Mouse (Mus musculus) forebrain, postnatal 0 days (tissue): ENCODE measurements around the gene Reep3. TPM values are rescaled to one million over a fixed set of nuclear protein-coding genes. Genes with fewer than 3 reads are reported as not detected.

Source experiments
- ATAC-seq: fragments of 200-750 bp; cut with Nextera tagmentation; 2 replicates; pipeline ENCODE4 v1.8.0; 2017; ENCODE audit warnings: mild to moderate bottlenecking, moderate library complexity
- DNase-seq: peaks from one replicate; pipeline ENCODE4 v3.0.0-alpha.2; 2015
- H3K27ac ChIP-seq: fragments of 300-500 bp; sonication (generic); 2 replicates; pipeline ENCODE4 v1.5.1; 2014; ENCODE audit warnings: low read depth, mild to moderate bottlenecking, antibody characterized with exemption, low read length, moderate library complexity, mixed read lengths
- H3K27me3 ChIP-seq: fragments of 300-500 bp; sonication (generic); 2 replicates; pipeline ENCODE4 v1.6.1; 2014; ENCODE audit warnings: mild to moderate bottlenecking, low read length, mixed read lengths; ENCODE audit not compliant: insufficient read depth
- H3K36me3 ChIP-seq: fragments of 300-500 bp; sonication (generic); 2 replicates; pipeline ENCODE4 v1.6.1; 2014; ENCODE audit warnings: mild to moderate bottlenecking, moderate library complexity; ENCODE audit not compliant: insufficient read depth
- H3K4me1 ChIP-seq: fragments of 300-500 bp; sonication (generic); 2 replicates; pipeline ENCODE4 v1.6.1; 2014; ENCODE audit warnings: antibody characterized with exemption; ENCODE audit not compliant: insufficient read depth
- H3K4me2 ChIP-seq: fragments of 300-500 bp; sonication (generic); 2 replicates; pipeline ENCODE4 v1.6.1; 2014; ENCODE audit warnings: low read depth, mild to moderate bottlenecking, moderate library complexity
- H3K4me3 ChIP-seq: fragments of 300-500 bp; sonication (generic); 2 replicates; pipeline ENCODE4 v1.5.1; 2014; ENCODE audit warnings: low read depth, low read length, mixed read lengths
- H3K9ac ChIP-seq: fragments of 300-500 bp; sonication (generic); 2 replicates; pipeline ENCODE4 v1.6.1; 2014; ENCODE audit warnings: mild to moderate bottlenecking
- H3K9me3 ChIP-seq: fragments of 300-500 bp; sonication (generic); 2 replicates; pipeline ENCODE4 v1.6.1; 2016; ENCODE audit warnings: low read length
- CTCF ChIP-seq: sonication (generic); IDR thresholded peaks from 2 replicates; pipeline ENCODE4 v1.5.1; 2016; ENCODE audit warnings: antibody characterized with exemption, control low read depth, low read depth
- WGBS: fragments of 180-500 bp; shearing (Covaris S2); extraction: QIAGEN DNeasy Blood & Tissue Kit; methylation state at CpG from one replicate; pipeline ENCODE4 v1.1.7; 2014; 5-methylcytosine and 5-hydroxymethylcytosine counted together
- polyA plus RNA-seq: library from polyadenylated mRNA; unstranded; fragments of >200 nt; fragmentation: Nextera tagmentation; extraction: Ambion mirVana; gene quantifications from 2 replicates; pipeline ENCODE4 v1.2.1, GENCODE M21; 2015
- total RNA-seq: library from RNA; depleted of rRNA; stranded (reverse); fragments of >200 nt; gene quantifications from 2 replicates; pipeline ENCODE4 v1.2.3, GENCODE M21; 2014

Gene Reep3
- total and polyA plus RNA-seq, 2 experiments from 2014 or later: 23.7 to 30.8 TPM

DNA sequence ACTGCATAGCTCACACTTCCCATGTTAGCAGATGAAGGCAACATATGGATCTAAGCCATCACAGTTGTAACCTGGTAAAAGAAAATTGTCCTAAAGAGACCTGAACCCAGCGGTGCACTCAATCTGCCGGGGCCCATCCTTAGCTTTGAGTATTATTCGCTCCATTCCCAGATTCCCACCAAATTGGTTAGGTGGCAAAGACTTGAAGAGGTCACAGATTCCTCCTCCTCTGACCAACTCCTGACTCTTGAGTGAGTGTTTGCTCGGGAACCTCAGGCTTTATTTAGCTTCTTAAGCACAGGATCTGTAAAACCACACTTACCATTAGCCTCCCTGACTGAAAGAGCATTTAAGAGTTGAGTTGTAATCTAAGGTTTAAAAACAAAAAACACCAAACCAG lies 24.1 kb downstream of the Reep3 start:
- no peak overlapping the region for H3K4me3 ChIP-seq
- no peaks in the 10 kb centered on the region for H3K9me3 ChIP-seq
- ATAC-seq (no peak), DNase-seq (no peak)
- 93% methylated on average over 4 of the region's 4 CpGs for WGBS
- no peaks in the 10 kb centered on the region for H3K36me3 ChIP-seq
- H3K27me3 ChIP-seq: no peaks in the 10 kb centered on the region
- no peak for TF ChIP-seq CTCF
- no peak overlapping the region for H3K27ac ChIP-seq
- H3K9ac ChIP-seq: no peak overlapping the region
- H3K4me1 ChIP-seq: peaks cover 3% of the 10 kb centered on the region; the same call in 1 of the 2 replicates
- no peak overlapping the region for H3K4me2 ChIP-seq

- ATAC-seq (no peak), DNase-seq (no peak)
- Histone ChIP-seq H3K4me1 (peaks cover 3% of the 10 kb centered on the region; the same call in 1 of the 2 replicates), H3K27ac (no peak overlapping the region), H3K4me3 (no peak overlapping the region), H3K9ac (no peak overlapping the region), H3K4me2 (no peak overlapping the region), H3K9me3 (no peaks in the 10 kb centered on the region), H3K27me3 (no peaks in the 10 kb centered on the region), H3K36me3 (no peaks in the 10 kb centered on the region)
- WGBS: 87% methylated on average over 5 of the region's 5 CpGs
- no peak for TF ChIP-seq CTCF
Observed at GRCm38 (mm10) chr10:67071884-67072283, 24.9 kb downstream of the Reep3 start.

DNA sequence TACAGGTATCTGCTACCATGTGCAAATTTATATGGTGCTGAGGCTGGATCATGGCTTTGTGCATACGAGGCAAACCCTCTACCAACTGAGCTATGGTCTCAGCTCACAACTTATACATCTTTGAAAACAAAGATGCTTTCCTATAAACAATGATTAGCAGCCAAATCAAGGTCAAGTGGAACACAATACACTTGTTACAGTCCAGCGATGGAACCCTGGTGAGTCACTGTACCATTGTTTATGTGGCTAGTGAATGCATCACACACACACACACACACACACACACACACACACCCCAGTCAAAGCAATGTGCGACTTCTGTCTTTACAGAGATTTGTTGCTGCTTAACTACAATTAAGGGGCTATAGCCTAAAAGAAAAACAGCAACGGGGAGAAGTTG lies 25.4 kb downstream of the Reep3 start:
- no peak for TF ChIP-seq CTCF
- no peak for DNase-seq
- no peak overlapping the region for H3K9ac ChIP-seq
- 75% methylated on average over 4 of the region's 4 CpGs for WGBS
- H3K27ac ChIP-seq: no peak overlapping the region
- H3K4me1 ChIP-seq: peaks cover 4% of the 10 kb centered on the region; the same call in 1 of the 2 replicates
- H3K4me2 ChIP-seq: no peak overlapping the region
- H3K9me3 ChIP-seq: no peaks in the 10 kb centered on the region
- no peaks in the 10 kb centered on the region for H3K27me3 ChIP-seq
- H3K36me3 ChIP-seq: no peaks in the 10 kb centered on the region
- no peak for ATAC-seq
- H3K4me3 ChIP-seq: no peak overlapping the region

GRCm38 (mm10) chr10:67069013-67069412 lies 27.7 kb downstream of the Reep3 start:
- TF ChIP-seq CTCF: no peak
- no peaks in the 10 kb centered on the region for H3K27me3 ChIP-seq
- DNase-seq: no peak
- no peaks in the 10 kb centered on the region for H3K36me3 ChIP-seq
- H3K9me3 ChIP-seq: no peaks in the 10 kb centered on the region
- H3K27ac ChIP-seq: no peak overlapping the region
- 92% methylated on average over 10 of the region's 10 CpGs for WGBS
- no peak overlapping the region for H3K4me2 ChIP-seq
- H3K9ac ChIP-seq: no peak overlapping the region
- 0 out of 2 replicates have a peak, but pooled peaks cover 11% of the 10 kb centered on the region for H3K4me1 ChIP-seq
- ATAC-seq: no peak
- no peak overlapping the region for H3K4me3 ChIP-seq

DNA sequence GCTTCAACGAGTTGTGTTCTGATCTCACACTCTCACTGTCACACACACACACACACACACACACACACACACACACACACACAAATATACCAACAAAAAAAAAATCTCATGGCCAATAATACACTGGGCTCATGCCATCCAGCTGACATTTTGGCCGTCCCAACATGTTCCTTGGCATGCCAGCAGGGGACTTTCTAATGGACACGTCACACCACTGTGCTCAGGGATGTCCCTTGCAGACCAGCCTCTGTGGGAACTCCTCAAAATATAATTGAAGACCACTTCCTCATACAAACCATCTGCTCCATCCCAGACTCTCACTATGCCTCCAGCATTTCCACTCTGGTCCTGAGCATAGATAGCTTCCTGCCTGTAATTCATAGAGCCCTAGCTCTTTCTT lies 30.3 kb downstream of the Reep3 start:
- ATAC-seq: no peak
- Histone ChIP-seq H3K27ac (0 out of 2 replicates have a peak overlapping the region, but pooled peaks have one; percentile 4), H3K4me2 (no peak overlapping the region), H3K36me3 (no peaks in the 10 kb centered on the region), H3K9ac (no peak overlapping the region), H3K27me3 (no peaks in the 10 kb centered on the region), H3K4me3 (no peak overlapping the region), H3K9me3 (no peaks in the 10 kb centered on the region), H3K4me1 (peaks cover 17% of the 10 kb centered on the region; the same call in 1 of the 2 replicates)
- TF ChIP-seq CTCF: no peak
- 60% methylated on average over 3 of the region's 3 CpGs for WGBS
- no peak for DNase-seq

GRCm38 (mm10) chr10:67065927-67066326 lies 30.8 kb downstream of the Reep3 start:
- no peaks in the 10 kb centered on the region for H3K9me3 ChIP-seq
- no peak overlapping the region for H3K4me2 ChIP-seq
- no peaks in the 10 kb centered on the region for H3K36me3 ChIP-seq
- TF ChIP-seq CTCF: no peak
- H3K9ac ChIP-seq: no peak overlapping the region
- H3K27me3 ChIP-seq: no peaks in the 10 kb centered on the region
- 0 out of 2 replicates have a peak overlapping the region, but pooled peaks have one; percentile 4 for H3K27ac ChIP-seq
- DNase-seq: no peak
- 32% methylated on average over 5 of the region's 5 CpGs for WGBS
- ATAC-seq: peak; percentile 34; the same call in 1 of the 2 replicates
- peaks cover 21% of the 10 kb centered on the region; the same call in 1 of the 2 replicates for H3K4me1 ChIP-seq
- no peak overlapping the region for H3K4me3 ChIP-seq

DNA sequence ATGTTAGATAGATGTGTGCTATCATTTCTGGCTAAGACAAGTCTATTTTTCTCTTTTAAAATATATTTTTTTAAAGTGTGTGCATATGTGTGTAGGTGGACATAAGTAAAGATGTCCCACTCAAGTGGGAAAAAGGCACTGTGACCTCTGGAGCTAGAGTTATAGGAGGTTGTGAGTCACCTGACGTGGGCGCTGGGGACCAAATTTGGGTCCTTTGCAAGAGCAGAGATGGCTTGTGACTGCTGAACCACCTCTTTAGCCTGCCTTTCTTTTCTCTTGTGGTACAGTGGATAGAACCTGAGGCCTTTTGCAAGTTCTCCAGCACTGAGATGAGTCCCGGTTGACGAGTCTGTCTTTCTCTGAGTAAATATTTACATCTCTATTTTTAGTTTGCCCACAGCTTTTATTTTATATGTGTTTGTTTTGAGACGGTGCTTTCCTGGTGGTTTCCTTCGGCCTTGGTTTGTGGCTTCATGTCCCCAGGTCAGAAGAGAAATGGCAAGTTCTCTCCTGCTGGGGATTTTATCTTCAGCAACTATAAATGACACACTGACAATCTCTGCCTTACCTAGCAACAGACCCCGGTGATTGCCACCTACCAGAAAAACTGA lies 31.4 kb downstream of the Reep3 start:
- WGBS: 71% methylated on average over 7 of the region's 7 CpGs
- 0 out of 2 replicates have a peak, but pooled peaks have one; percentile 17 for ATAC-seq

More for the DNA sequence above, 31.4 kb downstream of the Reep3 start:
- no peak overlapping the region for H3K27ac ChIP-seq
- no peak overlapping the region for H3K9ac ChIP-seq
- TF ChIP-seq CTCF: no peak
- H3K27me3 ChIP-seq: no peaks in the 10 kb centered on the region
- H3K4me1 ChIP-seq: peaks cover 21% of the 10 kb centered on the region; the same call in 1 of the 2 replicates
- H3K36me3 ChIP-seq: no peaks in the 10 kb centered on the region
- H3K9me3 ChIP-seq: no peaks in the 10 kb centered on the region
- H3K4me3 ChIP-seq: no peak overlapping the region
- no peak for DNase-seq
- no peak overlapping the region for H3K4me2 ChIP-seq
